Mouse (Mus musculus): Measurements from ENCODE around the gene 9530077C05Rik.

DNA sequence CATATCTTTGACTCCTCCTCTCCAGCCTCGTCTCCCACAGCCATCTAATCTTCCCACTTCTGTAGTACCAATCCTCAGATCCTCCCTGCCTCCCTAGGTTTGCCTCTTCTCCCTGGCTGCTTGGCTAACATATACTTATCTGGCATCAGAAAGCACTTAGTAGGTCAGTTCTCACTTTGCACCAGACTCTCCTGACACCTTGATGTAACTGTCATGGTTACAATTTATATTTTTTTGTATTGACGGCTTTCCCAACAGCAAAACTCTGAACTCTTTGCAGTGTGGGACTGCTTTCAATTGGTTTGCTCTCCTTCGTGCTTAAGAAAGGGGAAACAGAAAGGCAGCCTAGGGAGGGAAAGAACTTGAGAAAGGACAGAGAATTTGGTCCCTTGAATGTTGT lies 4.9 kb downstream of the 9530077C05Rik start:
- TF ChIP-seq CTCF (IDR thresholded peaks at IDR 0.05; ENCODE audit: low read depth) = no peak
- no peak for TF ChIP-seq EP300 (IDR thresholded peaks at IDR 0.05; ENCODE audit: low read depth)

All from liver, postnatal 0 days (tissue).